Mouse (Mus musculus) ES-E14 (cell line): ENCODE measurements at regions not wholly inside any gene's neighbourhood (a gene's known extent, or its start where the extent isn't known, plus 50 kb on each side); places are given as distances from the start of the nearest gene placed in this dataset.

Source experiments
- HCFC1 ChIP-seq: IDR thresholded peaks from 2 replicates; pipeline ENCODE4 v1.6.1; 2012; ENCODE audit warnings: low read length, inconsistent platforms, borderline replicate concordance; ENCODE audit not compliant: insufficient read depth
- MAFK ChIP-seq: IDR thresholded peaks from 2 replicates; pipeline ENCODE4 v1.6.1; 2014; ENCODE audit warnings: mild to moderate bottlenecking, low read depth, low read length, inconsistent platforms; ENCODE audit not compliant: insufficient read depth
- ZC3H11A ChIP-seq: IDR thresholded peaks from 2 replicates; pipeline ENCODE4 v1.6.1; 2012; ENCODE audit warnings: low read depth, mild to moderate bottlenecking, inconsistent platforms, low read length, borderline replicate concordance
- ZNF384 ChIP-seq: IDR thresholded peaks from 2 replicates; pipeline ENCODE4 v1.6.1; 2012; ENCODE audit warnings: low read depth, low read length, inconsistent platforms

DNA sequence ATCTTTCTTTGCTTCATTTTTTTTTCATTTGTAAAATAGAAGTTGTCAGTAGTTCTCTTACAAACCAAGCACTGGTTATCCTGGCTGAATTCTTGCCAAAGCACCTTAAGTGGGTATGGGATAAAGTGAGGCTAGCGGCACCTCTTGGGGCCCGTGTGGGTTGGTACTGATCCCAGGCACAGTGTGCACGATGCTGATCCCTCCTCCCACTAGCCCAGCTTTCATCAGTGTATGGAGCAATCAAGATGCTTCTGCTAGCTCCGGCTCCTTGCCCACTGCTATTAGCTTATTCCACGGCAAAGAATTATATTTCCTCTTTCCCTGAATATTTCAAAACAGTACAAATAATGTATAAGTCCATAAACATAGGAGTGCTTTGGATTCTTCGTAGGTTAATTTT, 307.4 kb upstream of the Npvf start:
- no peak for TF ChIP-seq MAFK
- no peak for TF ChIP-seq ZC3H11A
- no peak for TF ChIP-seq HCFC1
- no peak for TF ChIP-seq ZNF384
